In the genomic region with DNA sequence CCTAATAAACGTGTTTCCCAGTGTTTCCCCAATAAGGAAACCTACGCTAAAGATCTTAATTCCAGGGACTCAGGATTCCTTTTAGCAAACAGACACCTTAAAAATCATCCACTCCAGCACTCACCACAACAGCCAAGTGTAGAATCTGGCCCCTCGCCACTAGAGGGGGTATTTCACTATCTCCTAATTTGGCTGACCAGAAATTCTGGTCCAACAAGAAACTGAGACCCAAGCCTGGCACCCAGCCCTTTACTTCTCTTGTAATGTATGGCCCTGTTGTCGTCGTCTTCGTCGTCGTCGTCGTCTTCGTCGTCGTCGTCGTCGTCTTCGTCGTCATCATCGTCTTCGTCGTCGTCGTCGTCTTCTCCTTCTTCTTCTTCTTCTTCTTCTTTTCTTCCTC, we compare ENCODE assay signal across 9 mouse cellular contexts. TPM values are rescaled to one million over a fixed set of nuclear protein-coding genes. Genes with fewer than 3 reads are reported as not detected.
DNase-seq lines count a peak whose midpoint lies in the region; ATAC-seq lines count a peak whose summit lies in the region.
"Had no signal": no experiment of that assay in that cellular context is flagged by ENCODE, and none has a peak within 500 bp of the region (broad histone marks: within the 10 kb centered on the region; RNA-seq: fewer than 3 reads in every experiment).

No protein-coding gene starts in this region.

- WGBS in embryonic facial prominence, embryonic 10.5 days: 61% methylated on average over 24 of the region's 24 CpGs

- ATAC-seq in frontal cortex, adult (ENCODE audit: low TSS enrichment): no peak

- DNase-seq in heart, postnatal 4 days: peak; percentile 25
- no peak for DNase-seq in heart, adult 9 months (ENCODE audit: low spot score in 2 of 2)
- peak; percentile 46 for DNase-seq in thymus, postnatal 14 days
- DNase-seq in thymus, postnatal 25 days: no peak
- peak; percentile 32 for DNase-seq in embryonic facial prominence, embryonic 10.5 days (ENCODE audit: low spot score)
- peak; percentile 41 for DNase-seq in thymus, postnatal 4 days
- DNase-seq in layer of hippocampus, adult 9-11 months: no peak

- H3K4me1 ChIP-seq in embryonic facial prominence, embryonic 10.5 days: no peaks in the 10 kb centered on the region
- H3K4me1 ChIP-seq: neural tube, embryonic 12.5 days had no signal

- no peak overlapping the region for H3K27ac ChIP-seq in embryonic facial prominence, embryonic 10.5 days (replicated peaks)
- H3K27ac ChIP-seq: neural tube, embryonic 12.5 days had no signal

- H3K27me3 ChIP-seq in embryonic facial prominence, embryonic 10.5 days (replicated peaks; ENCODE audit: low read depth, poor library complexity, severe bottlenecking): no peaks in the 10 kb centered on the region

- no peaks in the 10 kb centered on the region for H3K36me3 ChIP-seq in embryonic facial prominence, embryonic 10.5 days (replicated peaks)
- H3K36me3 ChIP-seq: neural tube, embryonic 12.5 days had no signal

- H3K9me3 ChIP-seq in embryonic facial prominence, embryonic 10.5 days: no peaks in the 10 kb centered on the region
- H3K9me3 ChIP-seq: neural tube, embryonic 12.5 days had no signal

- no peak overlapping the region for H3K4me3 ChIP-seq in embryonic facial prominence, embryonic 10.5 days
- H3K4me3 ChIP-seq: neural tube, embryonic 12.5 days had no signal

RNA-seq across cellular contexts. Expression of a gene that starts 15.3 kb away (rescaled TPM):
- 1 to 10 TPM; 9.0 TPM for total RNA-seq in heart, postnatal 4 days (2021)
- 0.17 and 0.19 TPM in 2 replicates for polyA plus RNA-seq in embryonic facial prominence, embryonic 10.5 days (2016; fragmentation: Nextera tagmentation; extraction: Ambion mirVana)

Comparison
In these comparisons a context has a peak if more than half of its experiments do, and no peak if none do; other contexts are left out.
1. DNase-seq: peak in heart, postnatal 4 days (single experiment), thymus, postnatal 14 days (single experiment), embryonic facial prominence, embryonic 10.5 days (single experiment) and thymus, postnatal 4 days (single experiment); none in heart, adult 9 months (0 of 2), thymus, postnatal 25 days (single experiment) and layer of hippocampus, adult 9-11 months (single experiment).